Mouse (Mus musculus) intestine, embryonic 15.5 days (tissue): ENCODE data around the gene Stk11ip. TPM values are rescaled to one million over a fixed set of nuclear protein-coding genes. Genes with fewer than 3 reads are reported as not detected.

ENCODE experiments used
- ATAC-seq: fragments of 200-750 bp; cut with Nextera tagmentation; 2 replicates; pipeline ENCODE4 v1.8.0; 2017; ENCODE audit warnings: moderate TSS enrichment, moderate library complexity
- H3K27ac ChIP-seq: fragments of 300-500 bp; sonication (generic); 2 replicates; pipeline ENCODE4 v1.5.1; 2015; ENCODE audit warnings: mild to moderate bottlenecking, inconsistent platforms
- H3K27me3 ChIP-seq: fragments of 300-500 bp; sonication (generic); replicated peaks from 2 replicates; pipeline ENCODE4 v1.6.1; 2015; ENCODE audit warnings: inconsistent platforms
- H3K36me3 ChIP-seq: fragments of 300-500 bp; sonication (generic); 2 replicates; pipeline ENCODE4 v1.6.1; 2015; ENCODE audit warnings: inconsistent platforms
- H3K4me1 ChIP-seq: fragments of 300-500 bp; sonication (generic); replicated peaks from 2 replicates; pipeline ENCODE4 v1.6.1; 2015; ENCODE audit warnings: inconsistent platforms
- H3K4me2 ChIP-seq: fragments of 300-500 bp; sonication (generic); replicated peaks from 2 replicates; pipeline ENCODE4 v1.6.1; 2015; ENCODE audit warnings: mild to moderate bottlenecking, inconsistent platforms
- H3K4me3 ChIP-seq: fragments of 300-500 bp; sonication (generic); replicated peaks from 2 replicates; pipeline ENCODE4 v1.5.1; 2015; ENCODE audit warnings: inconsistent platforms
- H3K9ac ChIP-seq: fragments of 300-500 bp; sonication (generic); 2 replicates; pipeline ENCODE4 v1.6.1; 2015; ENCODE audit warnings: inconsistent platforms
- H3K9me3 ChIP-seq: fragments of 300-500 bp; sonication (generic); 2 replicates; pipeline ENCODE4 v1.6.1; 2016; ENCODE audit warnings: inconsistent platforms
- WGBS: fragments of 180-500 bp; shearing (Covaris S2); methylation state at CpG from one replicate; pipeline ENCODE4 v1.1.7; 2015; 5-methylcytosine and 5-hydroxymethylcytosine counted together
- polyA plus RNA-seq: library from polyadenylated mRNA; unstranded; fragments of >200 nt; fragmentation: Nextera tagmentation; extraction: Ambion mirVana; gene quantifications from 2 replicates; pipeline ENCODE4 v1.2.1, GENCODE M21; 2015

Gene Stk11ip
- polyA plus RNA-seq, 1 experiment from 2014 or later = 18.9 TPM

GRCm38 (mm10) chr1:75487405-75488161 lies 33.7 kb upstream of the Stk11ip start:
- under 1% methylated on average over 62 of the region's 62 CpGs for WGBS
- peak; percentile 89 for ATAC-seq
- Histone ChIP-seq H3K27ac (no peak overlapping the region), H3K4me1 (peaks cover 10% of the 10 kb centered on the region), H3K9me3 (no peaks in the 10 kb centered on the region), H3K27me3 (peaks cover 35% of the 10 kb centered on the region), H3K36me3 (peaks cover 22% of the 10 kb centered on the region), H3K4me2 (peak overlapping the region; percentile 73), H3K4me3 (peak overlapping the region; percentile 48), H3K9ac (peak overlapping the region; percentile 39)

GRCm38 (mm10) chr1:75490785-75491551 lies 30.4 kb upstream of the Stk11ip start:
- H3K27ac ChIP-seq = no peak overlapping the region
- peaks cover 26% of the 10 kb centered on the region for H3K36me3 ChIP-seq
- 88% methylated on average over 34 of the region's 34 CpGs for WGBS
- no peak overlapping the region for H3K4me3 ChIP-seq
- H3K27me3 ChIP-seq = peaks cover 10% of the 10 kb centered on the region
- H3K4me2 ChIP-seq = no peak overlapping the region
- peaks cover 10% of the 10 kb centered on the region for H3K4me1 ChIP-seq
- ATAC-seq = no peak
- H3K9me3 ChIP-seq = no peaks in the 10 kb centered on the region
- H3K9ac ChIP-seq = no peak overlapping the region

- Histone ChIP-seq H3K9me3 (no peaks in the 10 kb centered on the region), H3K4me3 (no peak overlapping the region), H3K36me3 (peaks cover 35% of the 10 kb centered on the region), H3K4me1 (peaks cover 4% of the 10 kb centered on the region), H3K27ac (no peak overlapping the region), H3K27me3 (no peaks in the 10 kb centered on the region), H3K9ac (no peak overlapping the region), H3K4me2 (no peak overlapping the region)
- 61% methylated on average over 24 of the region's 24 CpGs for WGBS
- ATAC-seq = no peak
Measured at GRCm38 (mm10) chr1:75492579-75493170, 28.7 kb upstream of the Stk11ip start.

GRCm38 (mm10) chr1:75494878-75495548 lies 26.3 kb upstream of the Stk11ip start:
- Histone ChIP-seq H3K4me2 (no peak overlapping the region), H3K27me3 (no peaks in the 10 kb centered on the region), H3K4me3 (no peak overlapping the region), H3K36me3 (peaks cover 46% of the 10 kb centered on the region), H3K9me3 (no peaks in the 10 kb centered on the region), H3K27ac (no peak overlapping the region), H3K9ac (no peak overlapping the region), H3K4me1 (no peaks in the 10 kb centered on the region)
- 56% methylated on average over 12 of the region's 12 CpGs for WGBS
- peak; percentile 44 for ATAC-seq

GRCm38 (mm10) chr1:75498897-75499296 lies 22.4 kb upstream of the Stk11ip start:
- Histone ChIP-seq H3K27me3 (no peaks in the 10 kb centered on the region), H3K4me2 (no peak overlapping the region), H3K4me3 (no peak overlapping the region), H3K27ac (no peak overlapping the region), H3K9ac (no peak overlapping the region), H3K4me1 (peaks cover 7% of the 10 kb centered on the region), H3K9me3 (no peaks in the 10 kb centered on the region), H3K36me3 (peaks cover 50% of the 10 kb centered on the region)
- WGBS = 86% methylated on average over 4 of the region's 4 CpGs
- ATAC-seq = no peak

- H3K4me2 ChIP-seq = no peak overlapping the region
- H3K27ac ChIP-seq = no peak overlapping the region
- WGBS = 77% methylated on average over 7 of the region's 7 CpGs
- H3K36me3 ChIP-seq = peaks cover 50% of the 10 kb centered on the region
- H3K9me3 ChIP-seq = no peaks in the 10 kb centered on the region
- no peaks in the 10 kb centered on the region for H3K27me3 ChIP-seq
- H3K4me3 ChIP-seq = no peak overlapping the region
- ATAC-seq = no peak
- H3K9ac ChIP-seq = no peak overlapping the region
- H3K4me1 ChIP-seq = peaks cover 12% of the 10 kb centered on the region
Measured at GRCm38 (mm10) chr1:75499441-75499840, 21.9 kb upstream of the Stk11ip start.

GRCm38 (mm10) chr1:75501905-75502304 lies 19.4 kb upstream of the Stk11ip start:
- H3K9me3 ChIP-seq = no peaks in the 10 kb centered on the region
- no peak for ATAC-seq
- H3K27me3 ChIP-seq = no peaks in the 10 kb centered on the region
- H3K4me1 ChIP-seq = peaks cover 19% of the 10 kb centered on the region
- H3K4me2 ChIP-seq = no peak overlapping the region
- no peak overlapping the region for H3K4me3 ChIP-seq
- no peak overlapping the region for H3K27ac ChIP-seq
- H3K36me3 ChIP-seq = peaks cover 47% of the 10 kb centered on the region
- no peak overlapping the region for H3K9ac ChIP-seq
- 95% methylated on average over 9 of the region's 9 CpGs for WGBS

- H3K9ac ChIP-seq = no peak overlapping the region
Measured at GRCm38 (mm10) chr1:75502945-75503650, 18.2 kb upstream of the Stk11ip start.

GRCm38 (mm10) chr1:75503651-75503980 lies 17.7 kb upstream of the Stk11ip start:
- peaks cover 29% of the 10 kb centered on the region for H3K4me1 ChIP-seq
- H3K36me3 ChIP-seq = peaks cover 32% of the 10 kb centered on the region
- H3K4me2 ChIP-seq = peak overlapping the region; percentile 80
- no peak overlapping the region for H3K27ac ChIP-seq
- 69% methylated on average over 23 of the region's 23 CpGs for WGBS
- no peak for ATAC-seq
- H3K4me3 ChIP-seq = peak overlapping the region; percentile 76; the same call in 1 of the 2 replicates
- H3K27me3 ChIP-seq = no peaks in the 10 kb centered on the region
- H3K9me3 ChIP-seq = no peaks in the 10 kb centered on the region
- H3K9ac ChIP-seq = no peak overlapping the region

More at GRCm38 (mm10) chr1:75502945-75503650, 18.2 kb upstream of the Stk11ip start:
- no peak for ATAC-seq
- Histone ChIP-seq H3K36me3 (peaks cover 37% of the 10 kb centered on the region), H3K9me3 (no peaks in the 10 kb centered on the region), H3K4me3 (no peak overlapping the region), H3K4me1 (peaks cover 29% of the 10 kb centered on the region), H3K27me3 (no peaks in the 10 kb centered on the region), H3K27ac (no peak overlapping the region), H3K4me2 (peak overlapping the region; percentile 80)
- 83% methylated on average over 25 of the region's 25 CpGs for WGBS

GRCm38 (mm10) chr1:75504256-75505045 lies 16.9 kb upstream of the Stk11ip start:
- Histone ChIP-seq H3K4me3 (peak overlapping the region; percentile 76), H3K27ac (no peak overlapping the region), H3K27me3 (no peaks in the 10 kb centered on the region), H3K4me1 (peaks cover 32% of the 10 kb centered on the region), H3K4me2 (peak overlapping the region; percentile 80), H3K9me3 (no peaks in the 10 kb centered on the region), H3K36me3 (peaks cover 24% of the 10 kb centered on the region), H3K9ac (peak overlapping the region; percentile 80)
- ATAC-seq = no peak
- 56% methylated on average over 9 of the region's 9 CpGs for WGBS
